Mouse (Mus musculus): ENCODE results near the gene Zfp980. TPM values are rescaled to one million over a fixed set of nuclear protein-coding genes. Genes with fewer than 3 reads are reported as not detected.
"Not testable (repeated sequence)": the region's sequence is repeated elsewhere in the genome, so short reads cannot be mapped to it uniquely, and the experiment has no call there.

Zfp980 gene
- 0.04 TPM in 1 of 2 replicates, not detected in the other for polyA plus RNA-seq (2016; fragmentation: Nextera tagmentation; extraction: Ambion mirVana)

GRCm38 (mm10) chr4:145670385-145670784, at the start of gene Zfp980:
Gene Zfp980, plus strand, starts transcription at chr4:145670685.
- not testable (repeated sequence) for H3K27ac ChIP-seq (replicated peaks); H3K9me3 ChIP-seq; H3K36me3 ChIP-seq (replicated peaks); H3K4me3 ChIP-seq; H3K4me1 ChIP-seq; DNase-seq (ENCODE audit: low spot score); H3K27me3 ChIP-seq (replicated peaks; ENCODE audit: low read depth, poor library complexity, severe bottlenecking)
- 87% methylated on average over 3 of the region's 3 CpGs for WGBS

DNA sequence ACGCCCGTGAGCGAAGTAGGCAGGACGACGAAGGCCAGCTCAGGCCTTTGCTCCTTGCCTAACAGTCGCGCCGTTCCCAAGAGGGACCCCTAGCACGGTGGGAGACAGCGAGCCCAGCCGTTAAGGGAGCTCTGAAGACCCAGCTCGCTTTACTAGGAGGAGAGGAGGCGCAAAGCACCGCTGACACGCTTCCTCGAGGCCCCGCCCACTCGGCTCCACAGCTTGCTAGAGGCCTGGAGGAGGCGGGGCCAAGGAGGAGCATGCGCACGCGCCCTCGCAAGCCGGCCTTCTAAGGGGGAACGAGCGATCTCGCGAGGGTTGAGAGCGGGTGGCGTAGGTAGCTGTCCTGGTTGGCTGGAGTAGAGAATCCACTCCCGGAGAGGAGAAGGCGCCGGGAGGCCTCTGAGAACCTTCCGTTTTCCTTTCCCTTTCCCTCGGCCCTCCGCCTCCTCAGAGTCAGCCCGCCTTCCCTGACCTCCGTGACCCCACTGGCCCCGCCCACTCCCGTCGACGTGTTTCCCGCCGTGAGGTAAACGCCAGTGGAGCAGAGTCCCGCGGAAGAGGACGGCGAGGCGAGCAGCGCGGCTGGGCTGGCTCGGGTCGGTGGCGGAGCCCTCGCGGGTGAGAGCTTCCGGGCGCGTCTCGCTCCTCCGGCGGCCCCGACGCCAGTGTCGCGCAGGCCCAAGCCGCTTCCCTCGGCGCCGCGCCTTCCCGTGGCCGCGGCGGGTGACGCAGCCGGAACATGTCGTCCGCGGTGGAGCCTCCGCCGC, 29.9 kb upstream of the Zfp980 start:
- H3K27me3 ChIP-seq (replicated peaks; ENCODE audit: low read depth, poor library complexity, severe bottlenecking); H3K27ac ChIP-seq (replicated peaks); H3K36me3 ChIP-seq (replicated peaks); H3K4me1 ChIP-seq: not testable (repeated sequence)
- Histone ChIP-seq H3K9me3 (peaks cover 14% of the 10 kb centered on the region), H3K4me3 (peak overlapping the region; percentile 35; the same call in 1 of the 2 replicates)
- peak; percentile 8 for DNase-seq (ENCODE audit: low spot score)
- WGBS: 27% methylated on average over 83 of the region's 83 CpGs

- DNase-seq (ENCODE audit: low spot score); H3K27ac ChIP-seq (replicated peaks); H3K9me3 ChIP-seq; H3K27me3 ChIP-seq (replicated peaks; ENCODE audit: low read depth, poor library complexity, severe bottlenecking); H3K36me3 ChIP-seq (replicated peaks); H3K4me1 ChIP-seq; H3K4me3 ChIP-seq: not testable (repeated sequence)
- WGBS: 71% methylated on average over 2 of the region's 2 CpGs
These were observed 3.8 kb downstream of the Zfp980 start for GRCm38 (mm10) chr4:145674286-145674780.

GRCm38 (mm10) chr4:145680217-145680616, 9.7 kb downstream of the Zfp980 start:
- H3K9me3 ChIP-seq: peaks cover 25% of the 10 kb centered on the region
- not testable (repeated sequence) for H3K4me3 ChIP-seq
- WGBS: 90% methylated on average over 3 of the region's 3 CpGs

DNA sequence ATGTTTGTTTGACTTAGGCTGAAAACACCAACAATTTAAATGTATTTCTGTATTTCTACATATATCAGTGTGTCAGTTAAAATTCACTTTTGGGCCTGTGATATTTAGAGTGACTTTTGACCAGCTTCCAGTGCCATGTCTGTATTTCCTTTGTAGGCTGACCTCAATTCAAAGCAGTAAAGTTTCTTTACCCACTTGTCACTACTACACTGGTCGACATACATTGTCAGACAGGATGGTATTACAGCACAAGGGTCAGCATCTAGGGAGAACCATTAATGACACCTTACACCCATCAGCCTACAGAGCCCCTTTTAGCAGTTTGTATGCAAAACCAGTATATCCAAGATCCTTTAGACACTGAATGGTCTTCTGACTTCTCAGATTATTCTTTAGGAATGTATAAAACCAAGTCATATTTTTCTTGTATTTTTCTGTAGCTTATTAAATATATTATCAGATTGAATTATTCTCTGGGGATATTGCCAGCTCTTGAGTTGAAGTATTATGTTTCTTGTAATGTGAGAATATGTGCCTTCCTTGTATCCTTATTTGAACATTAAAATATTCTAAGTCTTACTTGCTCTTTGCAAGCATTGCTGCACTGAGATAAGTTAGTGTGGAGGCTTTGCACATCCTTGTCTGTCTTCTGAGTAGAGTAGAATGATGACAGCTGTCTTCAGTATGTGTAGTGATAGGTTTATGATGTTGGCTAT, 10.3 kb downstream of the Zfp980 start:
- whole genome bisulfite sequencing: 29% methylated on average over 1 of the region's 1 CpGs
- H3K9me3 ChIP-seq: peaks cover 25% of the 10 kb centered on the region
- not testable (repeated sequence) for H3K27me3 ChIP-seq (replicated peaks; ENCODE audit: low read depth, poor library complexity, severe bottlenecking); H3K36me3 ChIP-seq (replicated peaks); H3K27ac ChIP-seq (replicated peaks); DNase-seq (ENCODE audit: low spot score); H3K4me3 ChIP-seq; H3K4me1 ChIP-seq

More at GRCm38 (mm10) chr4:145680217-145680616, 9.7 kb downstream of the Zfp980 start:
- H3K27me3 ChIP-seq (replicated peaks; ENCODE audit: low read depth, poor library complexity, severe bottlenecking); DNase-seq (ENCODE audit: low spot score); H3K36me3 ChIP-seq (replicated peaks); H3K4me1 ChIP-seq; H3K27ac ChIP-seq (replicated peaks): not testable (repeated sequence)

GRCm38 (mm10) chr4:145682021-145682420, 11.5 kb downstream of the Zfp980 start:
- WGBS: 82% methylated on average over 10 of the region's 11 CpGs
- H3K27ac ChIP-seq (replicated peaks); H3K4me1 ChIP-seq; H3K27me3 ChIP-seq (replicated peaks; ENCODE audit: low read depth, poor library complexity, severe bottlenecking); DNase-seq (ENCODE audit: low spot score); H3K4me3 ChIP-seq; H3K36me3 ChIP-seq (replicated peaks): not testable (repeated sequence)
- H3K9me3 ChIP-seq: peaks cover 28% of the 10 kb centered on the region

GRCm38 (mm10) chr4:145683024-145683766, 12.7 kb downstream of the Zfp980 start:
- H3K27ac ChIP-seq (replicated peaks); H3K4me3 ChIP-seq; H3K36me3 ChIP-seq (replicated peaks); H3K4me1 ChIP-seq; H3K27me3 ChIP-seq (replicated peaks; ENCODE audit: low read depth, poor library complexity, severe bottlenecking); DNase-seq (ENCODE audit: low spot score): not testable (repeated sequence)
- 82% methylated on average over 3 of the region's 3 CpGs for WGBS
- peaks cover 27% of the 10 kb centered on the region for H3K9me3 ChIP-seq

DNA sequence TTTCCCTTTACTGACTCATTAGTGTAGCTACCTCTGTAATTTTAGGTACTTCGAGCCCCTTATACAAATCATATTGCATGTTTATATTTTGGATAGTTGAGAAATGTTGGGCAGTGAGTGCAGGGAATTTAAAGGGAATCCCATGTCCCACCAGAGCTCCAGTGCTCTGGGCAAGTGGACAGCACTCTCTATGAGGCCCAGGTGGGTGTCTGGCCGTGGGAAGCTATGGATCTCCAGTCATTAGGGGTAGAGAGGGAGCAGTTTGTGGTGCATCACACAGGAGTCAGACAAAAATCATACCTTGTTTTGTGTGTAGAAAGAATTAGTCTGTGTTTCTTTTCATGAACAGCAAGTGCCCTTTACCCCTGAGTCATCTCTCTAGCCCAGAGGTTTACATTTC, 15.6 kb downstream of the Zfp980 start:
- H3K27me3 ChIP-seq (replicated peaks; ENCODE audit: low read depth, poor library complexity, severe bottlenecking); H3K4me3 ChIP-seq; DNase-seq (ENCODE audit: low spot score); H3K36me3 ChIP-seq (replicated peaks); H3K27ac ChIP-seq (replicated peaks); H3K4me1 ChIP-seq: not testable (repeated sequence)
- WGBS: 71% methylated on average over 2 of the region's 2 CpGs
- H3K9me3 ChIP-seq: peaks cover 21% of the 10 kb centered on the region; the same call in 1 of the 2 replicates

- not testable (repeated sequence) for H3K9me3 ChIP-seq; H3K36me3 ChIP-seq (replicated peaks); H3K27ac ChIP-seq (replicated peaks); H3K27me3 ChIP-seq (replicated peaks; ENCODE audit: low read depth, poor library complexity, severe bottlenecking); H3K4me1 ChIP-seq; DNase-seq (ENCODE audit: low spot score)
- 2% methylated on average over 63 of the region's 83 CpGs for WGBS
- peak overlapping the region; percentile 52 for H3K4me3 ChIP-seq
These were observed 74.6 kb downstream of the Zfp980 start for GRCm38 (mm10) chr4:145744935-145745644.

DNA sequence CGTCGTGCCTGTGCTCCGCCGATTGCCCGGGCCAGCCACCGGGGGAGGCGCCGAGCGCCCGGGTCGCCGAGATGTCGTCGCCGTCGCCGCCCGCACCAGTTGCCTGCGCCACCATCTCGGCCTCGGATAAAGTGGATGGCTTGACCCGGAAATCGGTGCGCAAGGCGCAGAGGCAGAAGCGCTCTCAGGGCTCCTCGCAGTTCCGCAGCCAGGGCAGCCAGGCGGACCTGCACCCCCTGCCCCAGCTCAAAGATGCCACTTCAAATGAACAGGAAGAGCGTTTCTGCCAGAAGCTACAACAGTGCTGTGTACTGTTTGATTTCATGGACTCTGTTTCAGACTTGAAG, 75.1 kb downstream of the Zfp980 start:
- H3K27me3 ChIP-seq (replicated peaks; ENCODE audit: low read depth, poor library complexity, severe bottlenecking); H3K27ac ChIP-seq (replicated peaks); H3K4me3 ChIP-seq; H3K36me3 ChIP-seq (replicated peaks); H3K9me3 ChIP-seq; H3K4me1 ChIP-seq; DNase-seq (ENCODE audit: low spot score): not testable (repeated sequence)
- WGBS: no CpG with 5 or more reads among the region's 30 CpGs

All from embryonic facial prominence, embryonic 10.5 days (tissue).